Mouse (Mus musculus): ENCODE results near the gene Plbd1. TPM values are rescaled to one million over a fixed set of nuclear protein-coding genes. Genes with fewer than 3 reads are reported as not detected.

Gene Plbd1
- polyA plus RNA-seq, 1 experiment from 2014 or later, result 15.9 TPM

DNA sequence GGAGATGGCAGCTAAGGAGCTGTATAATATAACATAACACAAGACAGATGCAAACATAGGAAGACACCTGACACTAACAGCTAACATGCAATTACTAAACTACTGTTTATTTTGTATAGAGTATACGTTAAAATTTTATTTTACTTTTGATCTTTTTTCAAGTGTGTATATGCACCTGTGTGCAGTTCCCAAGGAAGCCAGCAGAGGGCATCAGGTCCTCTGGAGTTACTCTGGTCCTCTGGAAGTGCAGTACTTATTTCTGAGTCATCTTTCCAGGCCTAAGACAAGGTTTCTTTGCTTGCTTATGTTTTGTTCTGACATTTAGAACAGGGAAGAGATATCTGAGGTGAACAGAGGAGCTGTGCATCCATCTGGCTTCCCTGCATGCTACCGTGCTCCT is 17.6 kb downstream of the Plbd1 start:
- 71% methylated on average over 2 of the region's 2 CpGs for WGBS (ENCODE audit: insufficient replicate concordance)
- Histone ChIP-seq H3K36me3 (ENCODE audit: control insufficient read depth, insufficient read depth) (no peaks in the 10 kb centered on the region), H3K27me3 (ENCODE audit: control insufficient read depth, insufficient read depth, low read depth, low read length) (no peaks in the 10 kb centered on the region), H3K9me3 (replicated peaks; ENCODE audit: control insufficient read depth, low read length) (no peaks in the 10 kb centered on the region; the same call in 1 of the 2 replicates), H3K9ac (ENCODE audit: low read depth, low read length) (no peak overlapping the region), H3K4me1 (ENCODE audit: control insufficient read depth, low read depth, low read length) (no peaks in the 10 kb centered on the region), H3K4me3 (ENCODE audit: low read depth, low read length) (no peak overlapping the region), H3K27ac (ENCODE audit: low read length) (no peak overlapping the region), H3K4me2 (ENCODE audit: low read depth, low read length) (no peak overlapping the region)
- ATAC-seq (ENCODE audit: low read depth), result no peak

DNA sequence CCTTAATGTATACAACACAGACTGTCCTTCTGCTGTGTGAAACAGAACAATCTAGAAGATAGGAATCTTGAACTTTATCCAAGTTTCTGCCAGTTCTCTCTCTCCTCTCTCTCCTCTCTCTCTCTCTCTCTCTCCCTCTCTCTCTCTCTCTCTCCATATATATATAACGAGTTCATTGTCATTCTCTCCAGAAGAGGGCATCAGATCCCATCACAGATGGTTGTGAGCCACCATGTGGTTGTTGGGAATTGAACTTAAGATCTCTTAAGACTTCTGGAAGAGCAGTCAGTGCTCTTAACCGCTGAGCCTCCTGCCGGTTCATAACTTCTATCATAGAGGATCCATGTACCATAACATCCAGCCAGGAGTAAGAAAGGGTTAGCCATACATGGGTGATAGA is 26.7 kb downstream of the Plbd1 start:
- Histone ChIP-seq H3K27me3 (ENCODE audit: control insufficient read depth, insufficient read depth, low read depth, low read length) (no peaks in the 10 kb centered on the region), H3K4me2 (ENCODE audit: low read depth, low read length) (no peak overlapping the region), H3K9me3 (replicated peaks; ENCODE audit: control insufficient read depth, low read length) (no peaks in the 10 kb centered on the region), H3K4me1 (ENCODE audit: control insufficient read depth, low read depth, low read length) (no peaks in the 10 kb centered on the region), H3K9ac (ENCODE audit: low read depth, low read length) (no peak overlapping the region), H3K27ac (ENCODE audit: low read length) (no peak overlapping the region), H3K4me3 (ENCODE audit: low read depth, low read length) (no peak overlapping the region), H3K36me3 (ENCODE audit: control insufficient read depth, insufficient read depth) (no peaks in the 10 kb centered on the region)
- no peak for ATAC-seq (ENCODE audit: low read depth)
- 56% methylated on average over 3 of the region's 3 CpGs for WGBS (ENCODE audit: insufficient replicate concordance)

- 48% methylated on average over 6 of the region's 6 CpGs for WGBS (ENCODE audit: insufficient replicate concordance)
- no peaks in the 10 kb centered on the region for H3K4me1 ChIP-seq (ENCODE audit: control insufficient read depth, low read depth, low read length)
- no peak overlapping the region for H3K4me2 ChIP-seq (ENCODE audit: low read depth, low read length)
- no peak overlapping the region for H3K27ac ChIP-seq (ENCODE audit: low read length)
- H3K36me3 ChIP-seq (ENCODE audit: control insufficient read depth, insufficient read depth), result no peaks in the 10 kb centered on the region
- ATAC-seq (ENCODE audit: low read depth), result no peak
- no peak overlapping the region for H3K9ac ChIP-seq (ENCODE audit: low read depth, low read length)
- no peaks in the 10 kb centered on the region for H3K27me3 ChIP-seq (ENCODE audit: control insufficient read depth, insufficient read depth, low read depth, low read length)
- no peak overlapping the region for H3K4me3 ChIP-seq (ENCODE audit: low read depth, low read length)
- H3K9me3 ChIP-seq (replicated peaks; ENCODE audit: control insufficient read depth, low read length), result no peaks in the 10 kb centered on the region
Measured at GRCm38 (mm10) chr6:136633719-136634118, 28.0 kb downstream of the Plbd1 start.

DNA sequence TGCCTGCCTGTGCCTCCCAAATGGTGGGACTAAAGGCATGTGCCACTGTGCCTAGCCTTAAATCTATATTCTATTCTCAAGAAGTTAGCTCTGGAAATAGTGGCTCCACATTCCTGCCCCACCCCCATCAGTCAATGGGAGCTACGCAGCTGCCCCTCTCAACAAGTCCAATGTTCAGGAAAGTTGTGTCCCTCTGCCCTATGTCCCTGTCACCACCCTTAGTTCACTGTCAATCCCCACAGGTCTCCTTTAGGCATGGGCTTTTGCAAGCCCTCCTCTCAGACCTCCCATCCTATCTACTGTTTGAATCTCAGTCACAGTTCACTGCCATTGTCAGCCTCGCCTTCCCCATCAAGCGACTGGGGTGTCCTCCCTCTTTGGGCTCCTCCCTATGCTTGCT is 28.6 kb downstream of the Plbd1 start:
- WGBS (ENCODE audit: insufficient replicate concordance), result 53% methylated on average over 3 of the region's 3 CpGs
- H3K27me3 ChIP-seq (ENCODE audit: control insufficient read depth, insufficient read depth, low read depth, low read length), result no peaks in the 10 kb centered on the region
- no peak overlapping the region for H3K4me2 ChIP-seq (ENCODE audit: low read depth, low read length)
- H3K4me1 ChIP-seq (ENCODE audit: control insufficient read depth, low read depth, low read length), result no peaks in the 10 kb centered on the region
- no peak overlapping the region for H3K27ac ChIP-seq (ENCODE audit: low read length)
- no peak overlapping the region for H3K9ac ChIP-seq (ENCODE audit: low read depth, low read length)
- H3K9me3 ChIP-seq (replicated peaks; ENCODE audit: control insufficient read depth, low read length), result no peaks in the 10 kb centered on the region
- peak; percentile 45; the same call in 1 of the 2 replicates for ATAC-seq (ENCODE audit: low read depth)
- H3K36me3 ChIP-seq (ENCODE audit: control insufficient read depth, insufficient read depth), result no peaks in the 10 kb centered on the region
- H3K4me3 ChIP-seq (ENCODE audit: low read depth, low read length), result no peak overlapping the region

DNA sequence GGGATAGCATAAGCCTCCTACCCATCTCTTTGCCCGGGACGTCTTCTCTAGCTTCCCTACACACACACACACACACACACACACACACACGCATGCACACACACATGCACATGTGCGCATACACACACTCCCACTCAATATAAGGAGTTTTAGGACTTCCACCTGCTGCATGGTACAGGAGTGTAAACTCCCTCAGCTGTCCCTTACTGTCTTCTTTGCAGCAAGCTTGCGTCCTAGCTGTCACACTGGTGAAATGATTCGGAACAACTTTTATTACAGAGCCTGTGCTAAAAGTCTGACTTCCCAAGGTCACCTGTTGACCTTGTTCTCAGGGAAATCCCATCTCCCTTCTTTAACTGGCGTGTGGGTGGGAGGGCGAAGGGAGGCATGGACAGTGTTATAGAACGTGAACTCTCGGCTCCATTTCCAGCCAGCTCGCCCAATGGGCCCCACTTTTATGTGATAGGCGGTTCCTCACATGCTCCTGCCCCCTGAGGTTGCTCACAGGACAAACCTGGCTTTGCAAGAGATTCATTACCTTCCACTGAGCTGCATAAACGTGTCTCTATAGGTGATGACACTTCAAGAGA is 29.7 kb downstream of the Plbd1 start:
- no peak overlapping the region for H3K4me2 ChIP-seq (ENCODE audit: low read depth, low read length)
- H3K4me1 ChIP-seq (ENCODE audit: control insufficient read depth, low read depth, low read length), result no peaks in the 10 kb centered on the region
- 70% methylated on average over 13 of the region's 13 CpGs for WGBS (ENCODE audit: insufficient replicate concordance)
- H3K27ac ChIP-seq (ENCODE audit: low read length), result no peak overlapping the region
- no peak overlapping the region for H3K9ac ChIP-seq (ENCODE audit: low read depth, low read length)
- H3K4me3 ChIP-seq (ENCODE audit: low read depth, low read length), result no peak overlapping the region
- H3K36me3 ChIP-seq (ENCODE audit: control insufficient read depth, insufficient read depth), result no peaks in the 10 kb centered on the region
- no peaks in the 10 kb centered on the region for H3K9me3 ChIP-seq (replicated peaks; ENCODE audit: control insufficient read depth, low read length)
- ATAC-seq (ENCODE audit: low read depth), result no peak
- H3K27me3 ChIP-seq (ENCODE audit: control insufficient read depth, insufficient read depth, low read depth, low read length), result no peaks in the 10 kb centered on the region

DNA sequence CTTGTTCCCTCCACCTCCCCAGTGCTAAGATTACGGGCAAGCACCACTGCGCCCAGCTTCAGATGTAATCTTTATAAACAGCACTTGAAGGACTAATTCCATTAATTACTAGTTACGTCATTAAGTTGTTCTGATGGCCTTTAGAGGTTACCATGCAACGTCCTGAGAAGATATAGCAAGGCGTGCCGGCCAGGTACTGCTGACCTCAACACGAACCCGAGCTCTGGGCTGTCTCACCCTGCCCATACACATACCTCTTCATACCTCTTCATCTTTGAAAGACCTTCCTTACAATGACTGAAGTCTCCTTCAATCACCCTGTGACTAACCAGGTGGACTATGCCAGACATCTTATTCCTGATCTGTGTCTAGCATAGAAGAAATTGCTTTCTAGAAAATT is 30.2 kb downstream of the Plbd1 start:
- Histone ChIP-seq H3K27me3 (ENCODE audit: control insufficient read depth, insufficient read depth, low read depth, low read length) (no peaks in the 10 kb centered on the region), H3K27ac (ENCODE audit: low read length) (no peak overlapping the region), H3K9ac (ENCODE audit: low read depth, low read length) (no peak overlapping the region), H3K4me2 (ENCODE audit: low read depth, low read length) (no peak overlapping the region), H3K9me3 (replicated peaks; ENCODE audit: control insufficient read depth, low read length) (no peaks in the 10 kb centered on the region), H3K4me3 (ENCODE audit: low read depth, low read length) (no peak overlapping the region), H3K4me1 (ENCODE audit: control insufficient read depth, low read depth, low read length) (no peaks in the 10 kb centered on the region), H3K36me3 (ENCODE audit: control insufficient read depth, insufficient read depth) (no peaks in the 10 kb centered on the region)
- 74% methylated on average over 8 of the region's 8 CpGs for WGBS (ENCODE audit: insufficient replicate concordance)
- no peak for ATAC-seq (ENCODE audit: low read depth)

DNA sequence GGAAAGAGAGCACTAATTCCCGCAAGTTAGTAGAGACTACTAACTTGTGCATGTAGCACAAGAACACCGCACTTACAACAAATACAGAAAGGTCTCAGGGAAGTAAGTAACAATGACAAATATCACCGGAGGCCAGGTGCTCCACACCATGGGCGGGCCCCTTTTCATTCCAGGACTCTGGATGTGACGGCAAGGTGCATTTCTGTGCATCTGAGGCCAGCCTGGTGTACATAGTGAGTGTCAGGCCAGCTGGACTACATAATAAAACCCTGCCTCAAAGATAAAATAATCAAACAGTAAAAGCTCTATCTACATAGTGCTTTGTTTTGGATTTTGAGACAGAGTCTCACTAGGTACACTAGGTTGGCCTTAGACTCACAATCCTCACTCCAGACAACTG is 32.1 kb downstream of the Plbd1 start:
- Histone ChIP-seq H3K4me3 (ENCODE audit: low read depth, low read length) (no peak overlapping the region), H3K9me3 (replicated peaks; ENCODE audit: control insufficient read depth, low read length) (no peaks in the 10 kb centered on the region), H3K9ac (ENCODE audit: low read depth, low read length) (no peak overlapping the region), H3K36me3 (ENCODE audit: control insufficient read depth, insufficient read depth) (no peaks in the 10 kb centered on the region), H3K4me1 (ENCODE audit: control insufficient read depth, low read depth, low read length) (no peaks in the 10 kb centered on the region), H3K27ac (ENCODE audit: low read length) (no peak overlapping the region), H3K4me2 (ENCODE audit: low read depth, low read length) (no peak overlapping the region), H3K27me3 (ENCODE audit: control insufficient read depth, insufficient read depth, low read depth, low read length) (no peaks in the 10 kb centered on the region)
- WGBS (ENCODE audit: insufficient replicate concordance), result 78% methylated on average over 5 of the region's 5 CpGs
- ATAC-seq (ENCODE audit: low read depth), result no peak

GRCm38 (mm10) chr6:136625421-136625820 is 36.3 kb downstream of the Plbd1 start:
- 76% methylated on average over 12 of the region's 12 CpGs for WGBS (ENCODE audit: insufficient replicate concordance)

DNA sequence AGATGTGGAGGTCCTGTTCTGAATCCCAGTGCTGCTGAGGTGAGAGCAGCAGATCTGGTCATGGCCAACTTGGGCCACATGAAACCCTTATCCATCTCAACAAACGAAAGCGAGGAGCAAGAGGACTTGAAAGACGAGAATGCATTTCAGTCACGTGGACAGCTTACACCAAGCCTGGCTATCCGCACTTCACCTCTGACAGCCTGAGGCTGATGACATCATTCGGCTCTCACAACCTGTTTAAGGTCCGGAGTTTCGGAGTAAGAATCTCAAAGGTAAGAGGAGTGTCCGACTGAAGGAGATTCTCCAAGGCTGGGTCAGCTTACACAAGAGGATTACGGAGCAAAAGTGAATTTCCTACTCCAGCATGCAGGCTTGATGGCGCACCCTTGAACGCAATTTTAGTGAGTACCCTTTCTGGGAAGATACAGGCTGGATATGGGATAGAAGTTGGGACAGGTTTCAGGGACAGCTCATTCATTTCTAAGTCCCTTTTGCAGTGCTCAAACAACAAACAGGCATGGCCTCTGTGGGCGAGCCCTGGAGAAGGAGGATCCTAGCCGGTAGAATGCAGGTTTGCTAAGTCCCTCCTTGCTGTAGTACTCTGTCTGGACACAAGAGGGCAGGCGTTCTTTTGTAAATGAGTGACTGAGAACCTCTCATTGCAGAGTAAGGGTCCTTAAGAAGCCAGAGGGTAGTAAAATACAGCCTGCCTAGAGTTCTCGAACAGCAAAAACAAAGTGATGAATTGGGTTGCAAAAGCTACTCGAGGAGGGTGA is 41.2 kb downstream of the Plbd1 start:
- WGBS (ENCODE audit: insufficient replicate concordance), result 41% methylated on average over 17 of the region's 17 CpGs
- H3K9ac ChIP-seq (ENCODE audit: low read depth, low read length), result no peak overlapping the region
- no peak overlapping the region for H3K27ac ChIP-seq (ENCODE audit: low read length)
- no peaks in the 10 kb centered on the region for H3K9me3 ChIP-seq (replicated peaks; ENCODE audit: control insufficient read depth, low read length)
- H3K27me3 ChIP-seq (ENCODE audit: control insufficient read depth, insufficient read depth, low read depth, low read length), result no peaks in the 10 kb centered on the region
- H3K4me3 ChIP-seq (ENCODE audit: low read depth, low read length), result no peak overlapping the region
- H3K4me2 ChIP-seq (ENCODE audit: low read depth, low read length), result no peak overlapping the region
- peak; percentile 24; the same call in 1 of the 2 replicates for ATAC-seq (ENCODE audit: low read depth)
- no peaks in the 10 kb centered on the region for H3K4me1 ChIP-seq (ENCODE audit: control insufficient read depth, low read depth, low read length)
- no peaks in the 10 kb centered on the region for H3K36me3 ChIP-seq (ENCODE audit: control insufficient read depth, insufficient read depth)

More at GRCm38 (mm10) chr6:136625421-136625820, 36.3 kb downstream of the Plbd1 start:
- Histone ChIP-seq H3K9ac (ENCODE audit: low read depth, low read length) (no peak overlapping the region), H3K9me3 (replicated peaks; ENCODE audit: control insufficient read depth, low read length) (no peaks in the 10 kb centered on the region), H3K4me2 (ENCODE audit: low read depth, low read length) (no peak overlapping the region), H3K27me3 (ENCODE audit: control insufficient read depth, insufficient read depth, low read depth, low read length) (no peaks in the 10 kb centered on the region), H3K36me3 (ENCODE audit: control insufficient read depth, insufficient read depth) (no peaks in the 10 kb centered on the region), H3K27ac (ENCODE audit: low read length) (no peak overlapping the region), H3K4me3 (ENCODE audit: low read depth, low read length) (no peak overlapping the region), H3K4me1 (ENCODE audit: control insufficient read depth, low read depth, low read length) (no peaks in the 10 kb centered on the region)
- ATAC-seq (ENCODE audit: low read depth), result no peak
